Comparison of ENCODE assay signal across 9 mouse cellular contexts in the genomic region with DNA sequence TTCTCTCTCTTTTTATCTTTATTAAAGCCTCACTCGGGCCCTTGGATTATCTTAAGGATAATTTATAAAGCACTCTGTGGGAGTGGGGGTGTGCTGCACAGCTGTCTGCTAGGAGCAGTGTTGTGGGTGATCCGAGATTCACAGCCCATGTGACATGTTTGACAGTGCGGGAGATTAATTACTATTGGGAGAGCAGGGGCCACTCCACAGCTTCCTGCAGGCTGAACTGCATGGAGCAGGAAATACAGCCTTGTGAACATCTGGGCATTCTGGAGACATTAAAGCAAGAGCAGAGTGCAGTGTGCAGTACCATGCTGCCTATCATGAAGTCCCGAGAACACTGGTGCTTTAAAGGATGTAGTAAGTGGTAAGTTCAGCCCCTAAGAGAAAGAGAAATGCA.
DNase-seq lines count a peak whose midpoint lies in the region; ATAC-seq lines count a peak whose summit lies in the region.
"Had no signal": no experiment of that assay in that cellular context is flagged by ENCODE, and none has a peak within 500 bp of the region (broad histone marks: within the 10 kb centered on the region; RNA-seq: fewer than 3 reads in every experiment).

No protein-coding gene starts in this region.

- H3K9me3 ChIP-seq in forebrain, embryonic 16.5 days (ENCODE audit: control insufficient read depth, low read length), result no peaks in the 10 kb centered on the region

- peak overlapping the region; percentile 19 for H3K4me2 ChIP-seq in forebrain, embryonic 16.5 days (ENCODE audit: low read length)

- H3K27ac ChIP-seq in forebrain, embryonic 16.5 days (ENCODE audit: low read length), result no peak overlapping the region

- WGBS in forebrain, embryonic 16.5 days, result 20% methylated on average over 4 of the region's 4 CpGs

- H3K4me1 ChIP-seq in forebrain, embryonic 16.5 days (replicated peaks; ENCODE audit: control insufficient read depth, insufficient read depth, low read length), result peaks cover 17% of the 10 kb centered on the region

- no peak overlapping the region for H3K9ac ChIP-seq in forebrain, embryonic 16.5 days (replicated peaks; ENCODE audit: low read depth, low read length)

- H3K36me3 ChIP-seq in forebrain, embryonic 16.5 days (ENCODE audit: control insufficient read depth, insufficient read depth), result no peaks in the 10 kb centered on the region

- DNase-seq in kidney, postnatal 14 days, result peak; percentile 41
- DNase-seq in kidney, postnatal 25 days, result no peak
- peak; percentile 55 for DNase-seq in embryo, embryonic 11.5 days (ENCODE audit: low read depth, low spot score)
- DNase-seq in mesoderm, embryonic 11.5 days (ENCODE audit: low read depth, low spot score), result peak; percentile 85
- no peak for DNase-seq in spleen, postnatal 14 days (ENCODE audit: low spot score in 2 of 2)
- no peak for DNase-seq in left cerebral cortex, adult 9 months (ENCODE audit: low spot score in 2 of 2)
- DNase-seq: cerebellum, adult 11-12 months had no signal

- no peaks in the 10 kb centered on the region for H3K27me3 ChIP-seq in forebrain, embryonic 16.5 days (replicated peaks; ENCODE audit: control insufficient read depth, insufficient read depth, low read length)

- no peak overlapping the region for H3K4me3 ChIP-seq in forebrain, embryonic 16.5 days (replicated peaks; ENCODE audit: low read length)

- ATAC-seq in forebrain, embryonic 16.5 days, result peak; percentile 77
- no peak for ATAC-seq in megakaryocyte progenitor cell, adult 5-6 weeks (replicated peaks; ENCODE audit: poor library complexity)

Comparison
In these comparisons a context has a peak if more than half of its experiments do, and no peak if none do; other contexts are left out.
1. DNase-seq: peak in kidney, postnatal 14 days (single experiment), embryo, embryonic 11.5 days (single experiment) and mesoderm, embryonic 11.5 days (single experiment); none in kidney, postnatal 25 days (0 of 2), spleen, postnatal 14 days (0 of 2) and left cerebral cortex, adult 9 months (0 of 2).